Mouse (Mus musculus) bone marrow, adult 2 months (tissue): ENCODE data around the gene Zfp688. TPM values are rescaled to one million over a fixed set of nuclear protein-coding genes. Genes with fewer than 3 reads are reported as not detected.
"Not testable (repeated sequence)": the region's sequence is repeated elsewhere in the genome, so short reads cannot be mapped to it uniquely, and the experiment has no call there.

Source experiments
- H3K27ac ChIP-seq: fragments of 200-500 bp; 2 replicates; pipeline ENCODE4 v1.5.1; 2012; ENCODE audit warnings: low read depth, mild to moderate bottlenecking, control low read depth, inconsistent platforms, low read length; ENCODE audit not compliant: control insufficient read depth, poor library complexity, insufficient read depth
- H3K4me1 ChIP-seq: fragments of 200-500 bp; 2 replicates; pipeline ENCODE4 v1.6.1; 2011; ENCODE audit warnings: low read length; ENCODE audit not compliant: control insufficient read depth, insufficient read depth
- H3K4me3 ChIP-seq: fragments of 200-500 bp; replicated peaks from 2 replicates; pipeline ENCODE3; 2011; ENCODE audit warnings: mild to moderate bottlenecking, low read depth, low read length, control low read depth; ENCODE audit not compliant: control insufficient read depth
- CTCF ChIP-seq: fragments of 200-500 bp; IDR thresholded peaks from 2 replicates; pipeline ENCODE4 v1.5.1; 2011; ENCODE audit warnings: low read length, control low read depth; ENCODE audit not compliant: control insufficient read depth, insufficient read depth
- POLR2A ChIP-seq: fragments of 200-500 bp; IDR thresholded peaks from 2 replicates; pipeline ENCODE4 v1.6.1; 2011; ENCODE audit warnings: low read depth, mild to moderate bottlenecking, control low read depth, low read length, borderline replicate concordance; ENCODE audit not compliant: control insufficient read depth
- WGBS: fragments of 180-500 bp; shearing (Covaris S2); methylation state at CpG from one replicate; pipeline ENCODE4 v1.1.7; 2018; 5-methylcytosine and 5-hydroxymethylcytosine counted together
- polyA plus RNA-seq: library from polyadenylated mRNA; stranded (reverse); fragments of >200 nt; gene quantifications from 2 replicates; pipeline ENCODE4 v1.2.4, GENCODE M21; 2011; ENCODE audit warnings: low replicate concordance; ENCODE audit not compliant: missing spikeins, insufficient read depth, insufficient read length

The Zfp688 gene
- polyA plus RNA-seq, 1 experiment: 20.9 TPM

- WGBS: under 1% methylated on average over 45 of the region's 45 CpGs
- peak within 1 kb of the TSS; percentile 87 for H3K4me3 ChIP-seq
- TF ChIP-seq POLR2A (no peak), CTCF (no peak)
- H3K27ac ChIP-seq: peak within 1 kb of the TSS; percentile 64
- peaks cover 4% of the 10 kb centered on the region for H3K4me1 ChIP-seq
These were observed 28.5 kb downstream of the Zfp688 start, which contains the start of gene E430018J23Rik for GRCm38 (mm10) chr7:127393157-127393943. Gene E430018J23Rik (minus strand): TSS chr7:127393629.

DNA sequence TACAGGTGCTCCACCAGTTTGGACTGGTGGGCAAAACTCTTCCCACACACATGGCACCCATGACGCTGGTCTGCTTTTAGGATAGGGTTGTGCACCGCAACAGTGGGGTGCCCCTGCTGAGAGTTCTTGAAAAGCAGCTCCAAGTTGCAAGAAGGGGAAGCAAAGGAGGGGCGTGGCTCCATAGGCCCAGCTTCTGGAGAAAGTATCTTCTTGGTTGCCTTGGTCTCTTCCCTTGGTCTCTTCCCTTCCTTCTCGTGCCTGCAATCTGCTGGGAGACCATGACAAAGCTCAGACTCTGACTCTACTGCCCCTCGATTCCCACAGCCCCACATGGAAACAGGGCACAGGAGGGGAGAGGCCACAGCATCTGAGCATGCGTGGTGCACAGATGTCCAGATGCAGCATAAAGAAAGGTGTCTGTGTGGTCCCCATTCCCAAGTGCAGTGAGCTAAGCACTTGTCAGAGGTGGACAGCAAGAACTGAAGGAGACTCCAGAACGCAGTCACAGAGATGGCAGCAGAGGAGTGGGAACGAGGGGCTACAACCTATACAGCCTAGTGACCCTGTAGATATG is 29.5 kb downstream of the Zfp688 start:
- Histone ChIP-seq H3K4me1 (peaks cover 4% of the 10 kb centered on the region), H3K4me3 (no peak overlapping the region), H3K27ac (no peak overlapping the region)
- TF ChIP-seq CTCF (no peak), POLR2A (no peak)
- 57% methylated on average over 8 of the region's 8 CpGs for WGBS

- peaks cover 4% of the 10 kb centered on the region for H3K4me1 ChIP-seq
- 93% methylated on average over 16 of the region's 16 CpGs for WGBS
- no peak overlapping the region for H3K4me3 ChIP-seq
- no peak overlapping the region for H3K27ac ChIP-seq
- TF ChIP-seq POLR2A (no peak), CTCF (no peak)
These were observed 30.3 kb downstream of the Zfp688 start for GRCm38 (mm10) chr7:127391538-127391937.

GRCm38 (mm10) chr7:127390306-127390705 is 31.6 kb downstream of the Zfp688 start:
- TF ChIP-seq CTCF (no peak), POLR2A (no peak)
- H3K4me1 ChIP-seq: peaks cover 4% of the 10 kb centered on the region
- 84% methylated on average over 7 of the region's 7 CpGs for WGBS
- H3K27ac ChIP-seq: no peak overlapping the region
- no peak overlapping the region for H3K4me3 ChIP-seq

- H3K27ac ChIP-seq, H3K4me1 ChIP-seq, H3K4me3 ChIP-seq: not testable (repeated sequence)
These were observed 33.7 kb downstream of the Zfp688 start for GRCm38 (mm10) chr7:127388201-127388600.

DNA sequence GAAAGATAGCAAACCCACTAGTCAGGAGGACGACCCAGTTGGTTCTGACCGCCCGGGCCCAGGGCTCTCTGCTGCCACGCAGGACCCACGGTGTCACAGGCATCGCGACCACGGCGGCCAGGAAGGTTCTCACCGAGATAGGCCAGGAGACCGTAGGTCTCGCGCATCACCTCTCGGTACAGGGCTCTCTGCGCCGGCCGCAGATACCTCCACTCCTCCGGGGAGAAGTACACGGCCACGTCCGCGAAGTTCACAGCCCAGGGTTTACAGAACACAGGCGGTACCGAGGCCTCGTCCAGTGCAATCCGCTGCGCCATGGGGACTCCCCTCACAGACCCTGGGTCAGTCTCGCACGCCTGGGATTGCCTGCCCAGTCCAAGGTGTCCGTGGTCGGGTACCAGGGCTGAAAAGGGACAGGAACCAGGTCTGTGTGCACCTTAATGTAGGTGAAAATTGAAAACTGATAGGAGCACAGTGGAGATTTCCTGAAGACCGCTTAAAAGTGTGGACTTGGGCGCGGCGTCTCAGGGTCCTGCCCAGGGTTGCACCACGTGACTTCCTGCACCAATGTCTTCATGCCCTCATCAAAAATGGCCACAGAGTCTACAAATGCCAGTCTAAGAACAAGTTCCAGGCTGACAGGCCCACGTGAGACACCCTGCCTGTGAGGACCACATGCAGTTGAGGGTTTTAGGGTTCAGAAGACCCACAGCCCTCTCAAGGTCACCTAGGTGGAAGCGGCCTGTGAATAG is 35.1 kb downstream of the Zfp688 start, which contains the start of gene 9130019O22Rik:
TSS of gene 9130019O22Rik (minus strand) at position 526 of the 752 bp plus-strand sequence.
- peak within 1 kb of the TSS; percentile 21; the same call in 1 of the 2 replicates for H3K27ac ChIP-seq
- WGBS: 7% methylated on average over 38 of the region's 38 CpGs
- no peaks in the 10 kb centered on the region for H3K4me1 ChIP-seq
- TF ChIP-seq POLR2A: peak; percentile 52; the same call in 1 of the 2 replicates
- no peak for TF ChIP-seq CTCF
- H3K4me3 ChIP-seq: peak within 1 kb of the TSS; percentile 85

DNA sequence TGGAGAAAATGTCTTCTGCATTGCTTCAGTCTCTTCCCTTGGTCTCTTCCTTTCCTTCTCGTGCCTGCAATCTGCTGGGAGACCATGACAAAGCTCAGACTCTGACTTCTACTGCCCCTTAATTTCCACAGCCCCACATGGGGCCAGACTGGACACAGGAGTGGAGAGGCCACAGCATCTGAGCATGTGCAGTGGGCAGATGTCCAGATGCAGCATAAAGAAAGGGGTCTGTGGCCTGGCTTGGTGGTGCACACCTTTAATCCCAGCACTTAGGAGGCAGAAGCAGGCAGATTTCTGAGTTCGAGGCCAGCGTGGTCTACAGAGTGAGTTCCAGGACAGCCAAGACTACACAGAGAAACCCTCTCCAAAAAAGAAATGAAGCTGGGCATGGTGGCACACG is 36.3 kb downstream of the Zfp688 start:
- 86% methylated on average over 4 of the region's 4 CpGs for WGBS
- not testable (repeated sequence) for H3K4me3 ChIP-seq, H3K4me1 ChIP-seq, H3K27ac ChIP-seq

GRCm38 (mm10) chr7:127378310-127378921 is 43.5 kb downstream of the Zfp688 start:
- 40% methylated on average over 6 of the region's 6 CpGs for WGBS
- H3K4me3 ChIP-seq: no peak overlapping the region
- no peak overlapping the region for H3K27ac ChIP-seq
- no peak for TF ChIP-seq POLR2A
- TF ChIP-seq CTCF: no peak
- no peaks in the 10 kb centered on the region; the same call in 1 of the 2 replicates for H3K4me1 ChIP-seq
